Mouse (Mus musculus) lung, postnatal 25 days (tissue): ENCODE data around the gene Hdac9.
A peak's percentile ranks its signal among the peaks of the same experiment; 100 is the strongest.
"Not testable (repeated sequence)": the region's sequence is repeated elsewhere in the genome, so short reads cannot be mapped to it uniquely, and the experiment has no call there.

ENCODE experiments used
- DNase-seq: peaks from one replicate; pipeline ENCODE4 v3.0.0; 2022; ENCODE audit warnings: low spot score

Gene Hdac9

DNA sequence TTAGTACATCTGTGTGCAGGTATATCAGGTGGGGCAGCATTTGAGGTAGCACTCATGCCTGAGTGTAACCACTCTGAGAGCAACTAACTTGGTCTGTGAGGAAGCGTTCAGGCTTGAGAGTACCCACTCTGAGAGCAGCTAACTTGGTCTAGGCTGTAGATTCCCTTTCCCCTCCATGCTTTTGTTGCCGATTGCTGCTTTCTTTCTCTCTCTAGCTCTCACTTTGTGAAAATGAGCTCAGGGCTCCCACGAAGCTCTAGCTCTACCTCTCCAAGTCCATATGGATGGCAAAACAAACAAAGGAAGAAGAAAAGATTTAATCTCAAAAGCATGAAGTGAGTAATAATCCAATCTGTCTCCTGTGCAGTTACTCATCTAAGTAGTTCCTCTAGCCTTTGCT, 421.0 kb downstream of the Hdac9 start:
- no peak for DNase-seq

DNA sequence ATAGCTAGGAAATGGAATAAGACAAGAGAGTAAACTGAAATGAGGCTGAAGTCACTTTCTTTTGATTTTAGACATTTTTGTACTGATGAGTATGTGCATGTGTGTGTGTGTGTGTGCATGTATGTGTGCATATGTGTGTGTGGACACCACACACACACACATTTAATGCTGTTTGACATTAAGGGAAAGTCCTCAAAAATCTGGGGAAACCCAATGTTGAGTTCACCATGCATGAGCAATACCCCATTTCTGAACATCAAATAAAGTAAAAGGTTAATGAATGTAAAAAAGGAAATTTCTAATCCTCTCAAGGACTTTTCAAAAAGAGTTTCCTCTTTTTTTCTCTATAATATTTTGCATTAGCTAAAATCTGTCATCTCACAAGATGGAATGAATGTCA, 427.3 kb downstream of the Hdac9 start:
- no peak for DNase-seq

- DNase-seq = no peak
Observed at GRCm38 (mm10) chr12:34487666-34488065, 429.2 kb downstream of the Hdac9 start.

DNA sequence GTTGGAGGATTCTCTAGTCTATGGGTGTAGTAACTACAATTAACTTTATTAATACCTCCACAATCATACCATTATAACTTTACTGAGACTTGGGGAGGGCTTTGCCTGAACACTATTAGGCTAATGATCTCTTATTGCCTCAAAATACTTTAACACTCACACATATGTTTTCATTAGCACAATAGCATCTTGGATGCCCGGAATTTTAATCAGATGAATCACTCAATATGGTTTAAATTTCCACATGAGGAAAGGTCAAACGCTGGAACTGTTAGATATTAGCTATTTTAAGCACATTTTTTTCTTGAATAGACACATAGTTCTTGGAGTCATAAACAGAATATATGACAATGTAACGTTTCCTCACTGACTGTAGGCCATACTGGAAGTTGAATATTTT, 429.9 kb downstream of the Hdac9 start:
- DNase-seq = no peak

DNA sequence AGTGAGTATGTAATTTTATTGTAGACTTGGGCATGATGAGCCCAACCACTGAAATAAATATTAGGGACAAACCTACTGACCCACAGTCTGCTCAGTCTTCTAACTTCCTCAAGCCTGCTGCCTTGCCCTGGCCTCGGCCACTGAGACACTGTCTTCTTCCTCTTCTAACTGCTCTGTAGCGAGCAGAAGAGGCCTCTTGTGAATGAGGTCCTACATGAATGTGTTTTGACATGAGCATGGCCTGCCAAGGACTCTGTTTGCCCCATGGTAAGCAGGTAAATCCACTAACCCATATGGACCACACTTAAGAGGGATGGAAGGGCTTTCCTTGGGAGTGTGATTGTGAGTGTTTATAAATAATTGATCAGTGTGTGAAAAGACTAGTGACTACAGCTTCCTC, 430.9 kb downstream of the Hdac9 start:
- no peak for DNase-seq

DNA sequence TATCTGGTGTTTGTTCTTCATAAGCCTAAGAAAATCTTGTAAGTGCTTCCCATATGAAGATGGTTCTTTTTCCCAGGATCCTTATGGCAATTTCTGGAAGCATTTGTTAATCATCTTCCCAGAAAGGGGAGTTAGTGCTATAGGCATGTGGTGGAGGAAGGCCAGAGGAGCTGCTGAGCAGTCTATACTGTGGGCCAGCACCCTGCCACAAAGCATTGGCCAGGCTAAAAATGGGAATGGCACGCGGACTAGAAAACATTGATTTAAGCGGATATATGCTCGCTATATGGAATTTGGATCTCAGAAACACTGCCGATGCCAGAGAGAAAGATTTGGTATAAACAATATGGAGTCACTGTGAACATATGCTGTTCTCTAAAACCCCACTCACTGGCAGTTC, 435.2 kb downstream of the Hdac9 start:
- DNase-seq = no peak

DNA sequence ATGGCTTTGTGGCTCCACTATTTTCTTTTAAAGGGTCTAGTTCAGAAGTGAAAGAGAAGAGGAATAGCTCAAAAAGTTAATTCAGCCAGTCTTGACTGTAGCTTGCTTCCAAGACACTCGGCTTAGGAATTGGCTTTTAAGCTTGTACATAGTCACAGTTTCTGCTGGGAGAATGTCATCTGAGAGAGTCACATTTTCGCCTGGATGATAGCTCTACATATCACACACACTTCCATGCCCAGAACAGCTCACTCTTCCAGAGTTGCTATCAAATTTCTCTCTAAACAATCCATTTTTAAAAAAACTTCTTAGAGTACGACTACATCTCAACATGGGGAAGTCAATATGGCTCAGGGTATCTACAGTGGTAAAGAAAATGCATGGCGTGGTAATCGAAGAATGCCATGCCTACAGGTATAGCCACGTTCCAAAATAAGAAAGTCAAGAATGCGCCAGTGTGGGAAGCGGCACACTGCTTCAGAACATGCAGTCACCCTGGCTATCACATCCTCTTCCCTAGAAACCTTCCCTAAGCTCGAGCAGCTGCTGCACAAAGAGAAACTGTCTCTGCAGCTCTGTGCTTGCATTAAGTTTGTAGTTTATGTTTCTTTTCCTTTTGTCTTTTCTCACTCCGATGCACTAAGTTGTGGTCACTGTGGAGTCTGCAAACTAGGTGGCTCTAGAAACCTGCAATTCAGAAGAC, 443.8 kb downstream of the Hdac9 start:
- no peak for DNase-seq

GRCm38 (mm10) chr12:34472542-34472941, 444.4 kb downstream of the Hdac9 start:
- DNase-seq = no peak

GRCm38 (mm10) chr12:34461728-34462127, 455.2 kb downstream of the Hdac9 start:
- DNase-seq = no peak

DNA sequence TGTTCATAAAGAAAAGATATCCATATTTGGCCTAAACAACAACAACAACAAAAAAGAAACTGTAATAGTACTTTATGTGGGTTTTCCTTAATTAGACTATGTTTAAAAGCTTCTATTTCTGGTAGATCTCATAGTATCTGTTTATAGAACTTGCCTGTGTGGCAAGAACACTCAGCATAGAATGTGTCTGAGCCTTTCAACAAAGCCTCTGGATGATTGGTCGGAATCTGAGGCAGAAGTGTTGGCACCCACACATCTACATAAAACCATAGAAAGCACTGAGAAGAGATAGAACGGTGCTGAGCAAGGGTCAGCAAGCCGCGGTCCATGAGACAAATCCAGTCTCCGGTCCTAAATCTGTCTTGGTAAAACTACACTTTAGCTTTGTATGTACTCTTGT, 464.3 kb downstream of the Hdac9 start:
- DNase-seq = no peak

DNA sequence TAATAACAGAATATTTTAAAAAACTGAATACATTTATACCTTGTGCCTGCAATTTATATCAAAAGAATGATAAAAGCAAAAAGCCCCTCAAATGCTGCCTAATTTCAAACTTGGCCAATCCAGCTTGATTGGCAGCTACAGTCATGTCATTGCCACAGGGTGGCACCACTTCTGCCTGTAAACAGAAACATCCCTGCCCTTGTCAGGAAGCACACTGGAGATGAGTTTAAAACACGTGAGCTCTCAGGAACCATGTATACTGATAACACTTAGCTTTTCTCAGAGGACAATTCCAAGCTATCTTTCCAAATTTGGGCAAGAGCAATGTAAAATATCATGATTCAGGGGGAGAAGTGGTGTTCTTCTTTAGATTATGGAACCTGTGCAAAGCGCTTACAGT, 465.7 kb downstream of the Hdac9 start:
- no peak for DNase-seq

DNA sequence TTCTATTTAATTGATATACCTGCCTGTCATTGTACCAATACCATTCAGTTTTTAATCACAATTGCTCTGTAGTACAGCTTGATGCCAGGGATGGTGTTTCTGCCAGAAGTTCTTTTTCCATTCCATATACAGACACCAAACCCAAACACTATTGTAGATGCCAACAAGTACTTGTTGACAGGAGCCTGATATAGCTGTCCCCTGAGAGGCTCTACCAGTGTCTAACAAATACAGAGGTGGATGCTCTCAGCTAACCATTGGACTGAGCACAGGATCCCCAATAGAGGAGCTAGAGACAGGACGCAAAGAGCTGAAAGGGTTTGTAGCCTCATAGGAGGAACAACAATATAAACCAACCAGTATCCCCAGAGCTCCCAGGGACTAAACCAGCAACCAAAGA, 472.2 kb downstream of the Hdac9 start:
- DNase-seq = not testable (repeated sequence)

GRCm38 (mm10) chr12:34440930-34441329, 476.0 kb downstream of the Hdac9 start:
- no peak for DNase-seq

- no peak for DNase-seq
Observed at GRCm38 (mm10) chr12:34432919-34433318, 484.0 kb downstream of the Hdac9 start.

DNA sequence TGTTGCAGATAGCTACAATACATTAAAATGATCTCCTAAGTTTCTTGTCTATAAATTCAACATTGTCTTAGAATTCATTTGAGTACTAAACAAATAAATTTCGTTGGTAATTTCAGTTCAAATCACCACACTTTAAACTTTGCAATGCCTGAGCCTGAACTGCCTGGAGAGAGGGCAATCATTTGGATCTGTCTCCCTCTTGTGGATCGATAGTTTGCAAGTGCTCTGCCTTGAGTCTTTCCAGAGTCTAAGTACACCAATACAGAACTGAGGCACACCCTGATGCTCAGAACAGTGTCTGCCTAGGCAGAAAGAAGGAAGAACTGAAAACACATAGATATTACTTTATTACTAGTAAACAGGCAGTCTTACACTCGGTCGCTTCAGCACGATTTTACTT, 484.4 kb downstream of the Hdac9 start:
- peak; percentile 23 for DNase-seq

- DNase-seq = peak; percentile 7
Observed at GRCm38 (mm10) chr12:34431832-34432231, 485.1 kb downstream of the Hdac9 start.

DNA sequence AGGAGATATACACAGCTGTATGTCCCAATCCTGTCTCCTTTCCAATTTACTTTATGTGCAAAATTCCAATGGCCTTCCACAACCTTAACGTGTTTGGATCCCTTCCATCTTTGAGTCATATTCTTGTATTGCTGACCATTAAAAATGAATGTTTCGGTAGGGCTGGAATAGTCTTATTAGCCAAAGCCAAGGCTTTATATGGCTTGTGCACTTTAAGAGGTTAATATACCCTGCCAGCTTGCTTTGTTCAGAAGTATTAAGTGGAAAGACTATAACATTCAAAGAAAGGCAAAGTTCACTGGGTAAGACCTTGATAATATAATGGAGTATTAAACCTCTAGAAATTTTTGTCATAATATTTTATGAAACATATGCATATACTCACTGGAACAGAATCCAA, 491.4 kb downstream of the Hdac9 start:
- no peak for DNase-seq

GRCm38 (mm10) chr12:34408139-34408538, 508.8 kb downstream of the Hdac9 start:
- no peak for DNase-seq

DNA sequence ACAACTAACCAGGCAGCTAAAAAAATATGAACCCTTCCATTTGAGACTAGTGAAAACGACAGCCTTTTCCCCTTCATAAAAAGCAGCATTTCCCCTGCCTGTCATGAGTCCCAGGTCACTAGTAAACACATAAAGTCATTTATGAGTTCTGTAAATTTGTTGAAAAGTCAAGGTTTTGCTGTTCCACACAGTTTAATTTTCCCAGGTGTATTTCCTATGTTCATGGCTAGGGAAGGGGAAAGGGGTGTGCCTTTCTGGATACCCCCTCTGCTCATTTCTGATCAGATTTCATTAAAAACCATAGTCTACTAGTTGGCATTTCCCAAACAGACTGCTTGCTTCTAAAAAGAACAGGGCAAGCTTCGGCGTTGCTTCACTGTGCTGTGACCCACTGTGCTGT, 509.8 kb downstream of the Hdac9 start:
- DNase-seq = no peak

GRCm38 (mm10) chr12:34402065-34402464, 514.8 kb downstream of the Hdac9 start:
- no peak for DNase-seq

DNA sequence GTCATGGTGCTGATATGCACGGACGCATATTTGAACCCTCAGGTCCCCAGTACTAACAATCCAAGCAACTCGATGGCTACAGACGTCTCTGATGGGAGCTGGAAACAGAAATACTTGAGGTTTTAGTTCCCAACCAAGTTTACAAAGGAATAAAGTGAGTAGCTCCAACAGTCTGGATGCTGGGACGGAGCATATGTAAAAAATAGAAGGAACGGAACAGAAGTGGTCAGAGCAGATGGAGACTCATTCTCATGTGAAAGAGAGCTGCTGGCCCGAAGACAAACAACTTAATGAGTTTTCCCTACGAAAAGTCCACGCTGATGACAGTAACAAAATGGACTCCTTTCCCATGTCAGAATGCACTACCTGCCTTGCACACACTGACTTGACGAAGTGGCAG, 518.3 kb downstream of the Hdac9 start:
- no peak for DNase-seq

DNA sequence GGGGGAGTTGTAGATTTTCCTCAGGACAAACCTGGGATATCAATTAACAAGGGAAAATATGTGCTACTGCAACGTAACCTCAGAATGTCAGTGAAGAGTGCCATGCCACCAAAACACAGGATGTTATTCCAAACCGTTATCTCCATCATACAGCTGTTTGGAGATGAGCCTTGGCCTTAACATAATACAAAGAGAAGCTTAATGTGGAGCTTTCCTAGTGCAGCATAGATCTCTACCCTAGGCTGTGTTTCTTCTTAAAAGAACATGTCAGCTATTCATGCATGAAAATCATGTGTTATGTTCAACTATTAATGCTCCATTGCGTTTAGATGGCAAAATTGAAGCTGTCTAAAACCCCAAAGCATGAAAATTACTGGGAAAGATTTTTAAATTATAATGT, 522.6 kb downstream of the Hdac9 start:
- peak; percentile 2 for DNase-seq

DNA sequence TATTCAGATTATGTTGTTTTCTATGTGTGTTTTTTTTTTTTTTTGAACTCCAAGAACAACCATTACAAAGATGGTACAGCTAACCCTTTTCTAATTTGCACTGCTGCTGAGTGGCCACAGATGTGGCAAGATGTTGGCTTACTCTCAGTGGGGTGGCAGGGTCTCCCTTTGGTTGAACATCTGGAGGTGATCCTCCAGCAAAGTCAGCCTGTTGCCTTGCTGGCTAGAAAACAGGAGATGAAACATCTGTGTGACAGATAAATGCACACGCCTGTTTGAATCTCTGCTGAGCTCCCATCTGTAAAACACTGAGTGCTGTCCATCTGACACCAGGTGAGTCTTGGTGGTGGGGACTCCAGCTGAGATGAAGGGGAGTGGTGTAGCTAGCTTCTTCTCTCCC, 537.2 kb downstream of the Hdac9 start:
- DNase-seq = no peak

DNA sequence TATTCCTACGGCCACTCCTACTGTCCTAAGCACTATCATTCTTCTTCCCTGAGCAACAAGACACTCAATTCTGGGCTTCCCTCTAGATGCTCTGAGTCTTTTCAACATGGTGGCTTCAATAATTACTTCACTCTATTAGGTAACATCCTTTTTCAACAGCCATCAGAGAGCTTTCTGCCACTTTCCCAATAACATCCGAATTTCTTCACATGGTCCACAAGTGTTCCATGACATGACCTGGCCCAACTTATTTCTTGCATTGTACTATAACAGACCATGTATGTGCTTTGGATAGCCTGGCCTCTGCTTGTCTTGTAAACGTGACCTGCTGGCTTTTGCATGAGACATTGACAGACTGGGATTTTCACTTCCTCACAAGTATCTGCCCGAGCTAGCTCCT, 538.3 kb downstream of the Hdac9 start:
- DNase-seq = no peak

DNA sequence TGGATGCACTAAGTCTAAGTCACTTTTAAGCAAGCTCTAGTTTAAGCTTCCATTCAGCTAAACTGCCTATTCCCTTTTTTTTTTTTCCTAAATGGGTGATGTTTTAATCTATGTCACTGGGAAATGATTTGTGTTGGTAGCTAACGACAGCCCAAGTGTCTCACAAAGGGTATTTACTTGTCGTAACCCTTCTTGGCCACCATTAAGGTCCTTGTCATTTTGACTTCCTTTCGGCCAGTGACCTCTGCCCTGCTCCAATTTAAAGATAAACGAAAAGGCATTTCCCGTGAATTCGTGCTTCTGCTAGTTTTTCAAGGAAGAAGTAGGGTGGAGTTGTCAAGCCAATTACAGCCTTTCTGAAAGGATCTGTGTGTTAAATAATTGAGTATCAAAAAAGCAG, 565.0 kb downstream of the Hdac9 start:
- no peak for DNase-seq
